Mouse (Mus musculus): ENCODE data around the gene Mast3. TPM values are rescaled to one million over a fixed set of nuclear protein-coding genes. Genes with fewer than 3 reads are reported as not detected.

Gene Mast3
- polyA plus RNA-seq, 1 experiment from 2014 or later, result 4.9 TPM

GRCm38 (mm10) chr8:70801830-70802229 lies 3.0 kb downstream of the Mast3 start:
- Histone ChIP-seq H3K27me3 (peaks cover 59% of the 10 kb centered on the region), H3K36me3 (no peaks in the 10 kb centered on the region), H3K4me3 (replicated peaks) (no peak overlapping the region), H3K9me3 (replicated peaks) (no peaks in the 10 kb centered on the region), H3K9ac (no peak overlapping the region), H3K4me2 (no peak overlapping the region), H3K27ac (no peak overlapping the region), H3K4me1 (replicated peaks) (peaks cover 74% of the 10 kb centered on the region)
- DNase-seq (no peak), ATAC-seq (ENCODE audit: low read depth) (no peak)
- 67% methylated on average over 1 of the region's 1 CpGs for WGBS (ENCODE audit: insufficient replicate concordance)

- Histone ChIP-seq H3K4me1 (replicated peaks) (peaks cover 74% of the 10 kb centered on the region), H3K27ac (no peak overlapping the region), H3K4me3 (replicated peaks) (no peak overlapping the region), H3K36me3 (no peaks in the 10 kb centered on the region), H3K9ac (no peak overlapping the region), H3K4me2 (no peak overlapping the region), H3K27me3 (peaks cover 65% of the 10 kb centered on the region), H3K9me3 (replicated peaks) (no peaks in the 10 kb centered on the region)
- ATAC-seq (ENCODE audit: low read depth) (no peak), DNase-seq (no peak)
- WGBS (ENCODE audit: insufficient replicate concordance), result 27% methylated on average over 15 of the region's 15 CpGs
Measured at GRCm38 (mm10) chr8:70801156-70801555, 3.7 kb downstream of the Mast3 start.

- Histone ChIP-seq H3K9ac (no peak overlapping the region), H3K4me3 (replicated peaks) (no peak overlapping the region), H3K4me1 (replicated peaks) (peaks cover 74% of the 10 kb centered on the region), H3K27ac (no peak overlapping the region), H3K4me2 (no peak overlapping the region), H3K9me3 (replicated peaks) (no peaks in the 10 kb centered on the region), H3K27me3 (peaks cover 70% of the 10 kb centered on the region), H3K36me3 (no peaks in the 10 kb centered on the region)
- no peak for DNase-seq
- WGBS (ENCODE audit: insufficient replicate concordance), result 53% methylated on average over 10 of the region's 10 CpGs
- ATAC-seq (ENCODE audit: low read depth), result no peak
Measured at GRCm38 (mm10) chr8:70800648-70801047, 4.2 kb downstream of the Mast3 start.

GRCm38 (mm10) chr8:70798281-70798680 lies 6.6 kb downstream of the Mast3 start:
- Histone ChIP-seq H3K9me3 (replicated peaks) (no peaks in the 10 kb centered on the region), H3K4me2 (peak overlapping the region; percentile 92), H3K27ac (no peak overlapping the region), H3K27me3 (peaks cover 85% of the 10 kb centered on the region), H3K36me3 (no peaks in the 10 kb centered on the region), H3K4me3 (replicated peaks) (peak overlapping the region; percentile 66), H3K9ac (peak overlapping the region; percentile 65; the same call in 1 of the 2 replicates), H3K4me1 (replicated peaks) (peaks cover 68% of the 10 kb centered on the region)
- 19% methylated on average over 15 of the region's 15 CpGs for WGBS (ENCODE audit: insufficient replicate concordance)
- ATAC-seq (ENCODE audit: low read depth) (no peak), DNase-seq (no peak)

- peak; percentile 83 for ATAC-seq (ENCODE audit: low read depth)
Measured at GRCm38 (mm10) chr8:70797081-70798070, 7.5 kb downstream of the Mast3 start.

DNA sequence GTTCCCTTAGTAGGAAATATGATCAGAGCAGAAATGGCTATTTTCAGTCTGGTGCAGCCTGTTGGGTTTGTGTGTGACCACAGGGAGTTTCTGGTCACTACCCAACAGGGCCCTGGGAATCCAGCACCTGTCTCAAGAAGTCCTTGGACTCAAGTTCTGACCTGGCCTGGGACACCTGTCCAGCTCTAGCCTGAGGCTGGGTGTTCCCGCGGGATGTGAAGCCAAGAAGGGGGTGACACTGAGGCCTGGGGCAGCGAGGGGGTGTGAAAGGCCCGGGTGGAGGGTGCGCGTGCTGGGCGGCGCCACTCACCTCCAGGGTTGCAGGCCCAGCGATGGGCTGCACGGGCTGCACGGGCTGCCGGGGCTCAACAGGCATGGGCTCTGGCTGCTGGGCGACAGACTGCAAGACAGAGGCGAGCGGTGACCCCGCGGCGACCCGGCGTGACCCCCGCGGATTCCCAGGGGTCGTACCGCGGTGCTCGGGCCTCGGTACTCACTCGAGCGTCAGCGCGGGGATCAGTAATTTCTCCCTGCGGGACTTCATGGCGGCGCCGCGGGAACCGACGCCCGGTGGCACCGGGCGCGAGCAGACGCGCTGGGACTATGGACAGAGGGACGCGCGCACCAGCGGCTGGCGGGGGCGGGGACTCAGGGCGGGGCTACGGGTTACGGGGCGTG lies 8.3 kb downstream of the Mast3 start:
- peak overlapping the region; percentile 78 for H3K9ac ChIP-seq
- WGBS (ENCODE audit: insufficient replicate concordance), result 5% methylated on average over 54 of the region's 54 CpGs
- no peaks in the 10 kb centered on the region for H3K9me3 ChIP-seq (replicated peaks)
- H3K27ac ChIP-seq, result peak overlapping the region; percentile 16
- H3K4me3 ChIP-seq (replicated peaks), result peak overlapping the region; percentile 66
- DNase-seq (no peak), ATAC-seq (ENCODE audit: low read depth) (no peak)
- H3K4me1 ChIP-seq (replicated peaks), result peaks cover 69% of the 10 kb centered on the region
- H3K27me3 ChIP-seq, result peaks cover 76% of the 10 kb centered on the region
- peak overlapping the region; percentile 92 for H3K4me2 ChIP-seq
- no peaks in the 10 kb centered on the region for H3K36me3 ChIP-seq

More at GRCm38 (mm10) chr8:70797081-70798070, 7.5 kb downstream of the Mast3 start:
- DNase-seq, result peak; percentile 91
- 2% methylated on average over 57 of the region's 57 CpGs for WGBS (ENCODE audit: insufficient replicate concordance)
- Histone ChIP-seq H3K36me3 (no peaks in the 10 kb centered on the region), H3K4me1 (replicated peaks) (peaks cover 69% of the 10 kb centered on the region), H3K9ac (peak overlapping the region; percentile 65), H3K27me3 (peaks cover 84% of the 10 kb centered on the region), H3K27ac (peak overlapping the region; percentile 26; the same call in 1 of the 2 replicates), H3K9me3 (replicated peaks) (no peaks in the 10 kb centered on the region), H3K4me2 (peak overlapping the region; percentile 92), H3K4me3 (replicated peaks) (peak overlapping the region; percentile 66)

DNA sequence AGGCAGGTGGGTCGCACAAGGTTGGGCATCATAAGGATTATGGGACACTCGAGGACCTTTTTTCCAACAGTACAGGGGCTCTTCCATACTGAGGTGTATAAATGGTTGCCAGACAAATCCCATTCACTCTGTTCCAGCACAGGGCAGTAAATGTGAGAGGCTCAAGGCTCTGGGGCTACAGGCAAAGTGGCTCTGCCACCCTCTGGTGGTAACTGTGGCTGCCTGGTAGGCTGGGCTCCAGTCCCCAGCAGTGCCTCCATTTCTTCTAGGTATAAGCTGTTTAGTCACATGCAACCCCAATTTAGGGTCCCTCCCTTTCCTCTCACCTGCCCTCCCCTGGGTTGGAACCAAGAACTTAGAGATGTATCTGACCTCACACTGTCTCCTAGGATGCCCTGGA lies 9.5 kb downstream of the Mast3 start:
- no peak for ATAC-seq (ENCODE audit: low read depth)
- WGBS (ENCODE audit: insufficient replicate concordance), result 68% methylated on average over 2 of the region's 2 CpGs
- Histone ChIP-seq H3K4me1 (replicated peaks) (peaks cover 77% of the 10 kb centered on the region), H3K27ac (no peak overlapping the region), H3K9ac (no peak overlapping the region), H3K4me3 (replicated peaks) (no peak overlapping the region), H3K9me3 (replicated peaks) (no peaks in the 10 kb centered on the region), H3K36me3 (no peaks in the 10 kb centered on the region), H3K27me3 (peaks cover 66% of the 10 kb centered on the region), H3K4me2 (no peak overlapping the region)
- DNase-seq, result no peak

GRCm38 (mm10) chr8:70794215-70794614 lies 10.6 kb downstream of the Mast3 start:
- H3K27me3 ChIP-seq, result peaks cover 54% of the 10 kb centered on the region
- DNase-seq, result no peak
- H3K4me2 ChIP-seq, result no peak overlapping the region
- peaks cover 89% of the 10 kb centered on the region for H3K4me1 ChIP-seq (replicated peaks)
- no peak overlapping the region for H3K4me3 ChIP-seq (replicated peaks)
- no peak overlapping the region for H3K9ac ChIP-seq
- no peaks in the 10 kb centered on the region for H3K9me3 ChIP-seq (replicated peaks)
- 62% methylated on average over 2 of the region's 2 CpGs for WGBS (ENCODE audit: insufficient replicate concordance)
- ATAC-seq (ENCODE audit: low read depth), result no peak
- peaks cover 7% of the 10 kb centered on the region; the same call in 1 of the 2 replicates for H3K36me3 ChIP-seq
- no peak overlapping the region for H3K27ac ChIP-seq

GRCm38 (mm10) chr8:70792700-70793099 lies 12.2 kb downstream of the Mast3 start:
- H3K9ac ChIP-seq, result peak overlapping the region; percentile 91
- H3K9me3 ChIP-seq (replicated peaks), result no peaks in the 10 kb centered on the region
- peak overlapping the region; percentile 78 for H3K4me3 ChIP-seq (replicated peaks)
- peak; percentile 1 for ATAC-seq (ENCODE audit: low read depth)
- H3K4me1 ChIP-seq (replicated peaks), result peaks cover 92% of the 10 kb centered on the region
- under 1% methylated on average over 20 of the region's 20 CpGs for WGBS (ENCODE audit: insufficient replicate concordance)
- peaks cover 39% of the 10 kb centered on the region for H3K27me3 ChIP-seq
- DNase-seq, result peak; percentile 73
- peak overlapping the region; percentile 94 for H3K4me2 ChIP-seq
- peak overlapping the region; percentile 63; the same call in 1 of the 2 replicates for H3K27ac ChIP-seq
- peaks cover 23% of the 10 kb centered on the region for H3K36me3 ChIP-seq

DNA sequence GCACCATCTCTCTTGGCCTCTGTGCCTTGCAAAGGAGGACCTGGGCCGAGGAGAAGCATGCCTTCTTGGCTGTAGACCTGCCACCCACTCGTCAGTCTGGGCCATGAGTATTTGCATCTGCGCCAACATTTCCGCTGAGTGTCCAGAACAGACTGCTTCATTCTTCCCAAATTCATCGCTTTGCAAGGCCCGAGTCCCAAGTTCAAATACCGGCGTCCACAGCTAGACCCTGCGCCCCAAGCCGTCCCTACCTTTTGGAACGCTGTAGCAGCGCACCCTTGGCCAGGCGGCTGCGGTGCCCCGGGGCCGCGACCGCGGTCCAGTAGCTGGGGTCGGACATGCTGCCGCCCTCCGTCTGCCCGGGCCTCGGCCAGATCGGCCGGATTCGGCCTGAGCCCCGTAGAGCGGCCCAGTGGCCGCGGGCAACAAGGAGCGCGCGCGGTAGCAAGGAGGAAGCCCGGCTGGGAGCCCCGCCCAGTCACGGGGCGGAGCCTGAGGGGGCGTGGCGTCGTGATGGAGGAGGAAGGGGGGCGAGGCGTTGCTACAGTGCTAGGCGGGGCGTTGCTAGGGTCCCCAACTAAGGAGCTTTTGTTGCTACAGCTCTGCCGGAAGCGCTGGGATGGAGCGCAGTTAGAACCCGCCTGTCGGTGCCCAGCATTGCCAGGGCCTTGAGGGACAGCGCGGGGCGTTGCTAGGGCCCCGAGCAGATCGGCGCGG lies 12.7 kb downstream of the Mast3 start:
- Histone ChIP-seq H3K27me3 (peaks cover 36% of the 10 kb centered on the region), H3K4me3 (replicated peaks) (peak overlapping the region; percentile 78), H3K36me3 (peaks cover 28% of the 10 kb centered on the region), H3K27ac (peak overlapping the region; percentile 75), H3K4me1 (replicated peaks) (peaks cover 92% of the 10 kb centered on the region), H3K4me2 (peak overlapping the region; percentile 94), H3K9ac (peak overlapping the region; percentile 91), H3K9me3 (replicated peaks) (no peaks in the 10 kb centered on the region)
- WGBS (ENCODE audit: insufficient replicate concordance), result 3% methylated on average over 58 of the region's 58 CpGs
- DNase-seq (peak; percentile 93), ATAC-seq (ENCODE audit: low read depth) (peak; percentile 52)

DNA sequence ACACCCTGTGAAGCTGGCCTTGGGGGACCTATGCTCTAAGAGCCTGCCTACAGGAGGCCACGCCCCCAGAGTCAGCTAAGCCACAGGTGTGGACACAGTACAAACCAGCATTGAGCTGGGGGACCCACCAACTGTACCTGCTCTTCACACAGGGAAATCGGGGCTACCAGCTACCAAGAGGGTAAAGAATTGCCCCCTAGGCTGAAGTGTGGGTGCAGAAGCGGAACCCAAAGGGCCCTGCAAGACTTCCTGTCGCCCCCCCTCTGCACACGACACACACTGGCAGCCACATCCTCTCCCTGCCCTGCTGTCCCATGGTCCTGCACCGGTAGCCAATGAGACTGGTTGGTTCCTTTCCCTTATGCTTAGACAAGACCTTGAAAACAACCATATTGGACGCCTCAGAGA lies 13.6 kb downstream of the Mast3 start:
- H3K4me1 ChIP-seq (replicated peaks), result peaks cover 91% of the 10 kb centered on the region
- peak overlapping the region; percentile 75 for H3K27ac ChIP-seq

More for the DNA sequence above, 13.6 kb downstream of the Mast3 start:
- no peaks in the 10 kb centered on the region for H3K9me3 ChIP-seq (replicated peaks)
- H3K4me3 ChIP-seq (replicated peaks), result peak overlapping the region; percentile 78
- H3K4me2 ChIP-seq, result peak overlapping the region; percentile 94
- WGBS (ENCODE audit: insufficient replicate concordance), result 14% methylated on average over 7 of the region's 7 CpGs
- peaks cover 37% of the 10 kb centered on the region for H3K36me3 ChIP-seq
- H3K9ac ChIP-seq, result peak overlapping the region; percentile 91
- ATAC-seq (ENCODE audit: low read depth) (peak; percentile 19; the same call in 1 of the 2 replicates), DNase-seq (no peak)
- peaks cover 31% of the 10 kb centered on the region for H3K27me3 ChIP-seq

Measured in liver, embryonic 13.5 days (tissue).